Mouse (Mus musculus) monocyte, adult 5-6 weeks (primary cell): ENCODE results near the gene Fcgr1. TPM values are rescaled to one million over a fixed set of nuclear protein-coding genes. Genes with fewer than 3 reads are reported as not detected.

Experiments used
- ATAC-seq: fragments of 153-309, 156-312 bp; replicated peaks from 2 replicates; pipeline ENCODE4 v1.8.0; 2017; ENCODE audit warnings: mild to moderate bottlenecking; ENCODE audit not compliant: low TSS enrichment, insufficient number of reproducible peaks, severe bottlenecking, poor library complexity, low FRiP score
- total RNA-seq: library from RNA; stranded (forward); fragments of 200-1000, 200-491, 200-594 nt; gene quantifications from 3 replicates; pipeline ENCODE4 v1.2.3, GENCODE M21; 2017

Fcgr1 gene
- total RNA-seq, 1 experiment from 2014 or later = 12.6 TPM

- no peak for ATAC-seq
These were observed 55.8 kb downstream of the Fcgr1 start for GRCm38 (mm10) chr3:96237904-96238511.

GRCm38 (mm10) chr3:96237335-96237903 lies 56.4 kb downstream of the Fcgr1 start:
- no peak for ATAC-seq

- ATAC-seq = no peak
These were observed 56.9 kb downstream of the Fcgr1 start for GRCm38 (mm10) chr3:96236834-96237334.

GRCm38 (mm10) chr3:96235836-96236235 lies 57.9 kb downstream of the Fcgr1 start:
- ATAC-seq = no peak

- ATAC-seq = no peak
These were observed 58.9 kb downstream of the Fcgr1 start for GRCm38 (mm10) chr3:96234914-96235313.

Other genes starting within 250 kb of the Fcgr1 start
- 18.1 to 75.8 TPM (median 21.4 TPM) in 3 replicates for gene Vps45, start 235.5 kb downstream of the Fcgr1 start, total RNA-seq
- 12.5 to 26.2 TPM (median 17.1 TPM) in 3 replicates for gene Otud7b, start 189.4 kb downstream of the Fcgr1 start, total RNA-seq
- 0.43 to 2.4 TPM in 2 of 3 replicates, not detected in the other for gene Mtmr11, start 132.0 kb downstream of the Fcgr1 start, total RNA-seq
- gene Sf3b4, start 121.6 kb downstream of the Fcgr1 start, total RNA-seq = 4.0 to 14.2 TPM (median 7.5 TPM) in 3 replicates
- gene Sv2a, start 112.8 kb downstream of the Fcgr1 start, total RNA-seq = 0.21 to 0.29 TPM in 2 of 3 replicates, not detected in the other
- gene Bola1, start 74.3 kb downstream of the Fcgr1 start, total RNA-seq = 3.9 to 8.1 TPM (median 6.9 TPM) in 3 replicates
- gene Hist2h2ab, start 74.1 kb downstream of the Fcgr1 start, total RNA-seq = 11.5 to 28.2 TPM (median 14.2 TPM) in 3 replicates
- 169 to 362 TPM (median 289 TPM) in 3 replicates for gene Hist2h2ac, start 73.1 kb downstream of the Fcgr1 start, total RNA-seq
- gene Hist2h2be, start 72.8 kb downstream of the Fcgr1 start, total RNA-seq = 2.5 to 12.5 TPM (median 3.6 TPM) in 3 replicates
- 1.5 to 1.6 TPM in 2 of 3 replicates, not detected in the other for gene Hist2h3c2, start 54.8 kb downstream of the Fcgr1 start, total RNA-seq
- gene Hist2h2aa2, start 53.7 kb downstream of the Fcgr1 start, total RNA-seq = 492 to 498 TPM (median 493 TPM) in 3 replicates
- gene Hist2h2aa1, start 48.5 kb downstream of the Fcgr1 start, total RNA-seq = 960 to 1,517 TPM (median 1,455 TPM) in 3 replicates
- gene Hist2h3c1, start 47.3 kb downstream of the Fcgr1 start, total RNA-seq = not detected in 3 replicates
- 9.6 to 40.3 TPM (median 12.9 TPM) in 3 replicates for gene Hist2h4, start 30.7 kb downstream of the Fcgr1 start, total RNA-seq
- gene Hist2h3b, start 25.3 kb downstream of the Fcgr1 start, total RNA-seq = 4.4 to 34.9 TPM (median 10.9 TPM) in 3 replicates
- 249 to 540 TPM (median 349 TPM) in 3 replicates for gene Hist2h2bb, start 24.2 kb downstream of the Fcgr1 start, total RNA-seq
- not detected in 3 replicates for gene BC107364, start 158.3 kb upstream of the Fcgr1 start, total RNA-seq
- gene Hfe2, start 231.2 kb upstream of the Fcgr1 start, total RNA-seq = 0.64 TPM in 1 of 3 replicates, not detected in the others